Mouse (Mus musculus) embryonic stem cell, embryonic (primary cell): ENCODE data around the gene Zfp651.

ENCODE experiments used
- CTCF ChIA-PET, 4 experiments: fragments of 300-600 bp in 2 of 4; fragments of 350-600 bp in 2 of 4; sonication (Branson Sonifier 250); formaldehyde crosslinking; loops; one replicate each; lab custom pipeline; 2022; ENCODE audit warnings: inconsistent platforms in 2 of 4; lab: Charles Lee
- POLR2A ChIA-PET, 4 experiments: fragments of 300-600 bp in 2 of 4; fragments of 350-600 bp in 2 of 4; sonication (Branson Sonifier 250); formaldehyde crosslinking; loops; one replicate each; lab custom pipeline; 2022; ENCODE audit warnings: antibody characterized with exemption in 4 of 4, inconsistent platforms in 1 of 4; lab: Charles Lee

Zfp651 gene

GRCm38 (mm10) chr9:121791206-121791605, 32.1 kb downstream of the Zfp651 start:
- POLR2A ChIA-PET: interaction anchor here in 1 of 4 experiments (0.6 to 0.7 kb wide), 2 partner anchors 25 to 103 kb away, joined by 3 to 4 read pairs; no protein-coding TSS in a partner anchor
- CTCF ChIA-PET: interaction anchor here in 1 of 4 experiments (0.5 kb wide), 1 partner anchor 18 kb away, joined by 3 read pairs; no protein-coding TSS in a partner anchor

GRCm38 (mm10) chr9:121791757-121792521, 32.8 kb downstream of the Zfp651 start, which contains the start of gene Hhatl:
Gene Hhatl, minus strand, starts transcription at chr9:121792507.
- CTCF ChIA-PET: interaction anchor here in 1 of 4 experiments (0.7 kb wide), 1 partner anchor 16 kb away, joined by 3 read pairs; no protein-coding TSS in a partner anchor

GRCm38 (mm10) chr9:121794972-121795539, 35.9 kb downstream of the Zfp651 start:
- POLR2A ChIA-PET: interaction anchor here in 1 of 4 experiments (1.1 kb wide), 1 partner anchor 63 kb away, joined by 3 read pairs; the partner anchor contains the start of gene Higd1a
- CTCF ChIA-PET: interaction anchor here in 1 of 4 experiments (0.6 kb wide), 1 partner anchor 1713 kb away, joined by 4 read pairs; no protein-coding TSS in a partner anchor

More at GRCm38 (mm10) chr9:121791757-121792521, 32.8 kb downstream of the Zfp651 start, which contains the start of gene Hhatl:
- POLR2A ChIA-PET: interaction anchor here in 1 of 4 experiments (0.6 kb wide), 1 partner anchor 24 kb away, joined by 3 read pairs; no protein-coding TSS in a partner anchor

GRCm38 (mm10) chr9:121797722-121798121, 38.6 kb downstream of the Zfp651 start:
- CTCF ChIA-PET: interaction anchor here in 3 of 4 experiments (0.6 to 1.2 kb wide), 4 partner anchors 9 to 321 kb away, joined by 3 to 12 read pairs (median 4); partner anchors contain the start of genes Lyzl4 (in 1 of the 3) and Vipr1 (in 1 of the 3)
- POLR2A ChIA-PET: interaction anchor here in 1 of 4 experiments (0.8 kb wide), 1 partner anchor 16 kb away, joined by 3 read pairs; no protein-coding TSS in a partner anchor

- ChIA-PET POLR2A (no interaction called here), CTCF (no interaction called here)
These were observed 39.9 kb downstream of the Zfp651 start for GRCm38 (mm10) chr9:121798887-121799520.

GRCm38 (mm10) chr9:121802747-121803146, 43.6 kb downstream of the Zfp651 start:
- POLR2A ChIA-PET: interaction anchor here in 1 of 4 experiments (0.6 kb wide), 1 partner anchor 822 kb away, joined by 3 read pairs; no protein-coding TSS in a partner anchor
- CTCF ChIA-PET: interaction anchor here in 1 of 4 experiments (1.1 kb wide), 1 partner anchor 212 kb away, joined by 3 read pairs; no protein-coding TSS in a partner anchor

GRCm38 (mm10) chr9:121807546-121807945, 48.4 kb downstream of the Zfp651 start:
- CTCF ChIA-PET: interaction anchor here in 3 of 4 experiments (0.6 to 2.0 kb wide), 5 partner anchors 15 to 361 kb away, joined by 3 to 7 read pairs (median 3); partner anchors contain the start of gene Hhatl (in 1 of the 3)
- POLR2A ChIA-PET: interaction anchor here in 2 of 4 experiments (0.5 to 0.6 kb wide), 2 partner anchors 1151 to 1805 kb away, joined by 3 to 9 read pairs; no protein-coding TSS in a partner anchor

- POLR2A ChIA-PET: interaction anchor here in 2 of 4 experiments (0.5 to 0.6 kb wide), 2 partner anchors 1151 to 1806 kb away, joined by 3 to 9 read pairs; no protein-coding TSS in a partner anchor
These were observed 48.8 kb downstream of the Zfp651 start for GRCm38 (mm10) chr9:121807947-121808346.

GRCm38 (mm10) chr9:121808511-121808910, 49.4 kb downstream of the Zfp651 start:
- POLR2A ChIA-PET: no interaction called here
- CTCF ChIA-PET: interaction anchor here in 1 of 4 experiments (2.0 kb wide), 1 partner anchor 331 kb away, joined by 7 read pairs; no protein-coding TSS in a partner anchor

More at GRCm38 (mm10) chr9:121807947-121808346, 48.8 kb downstream of the Zfp651 start:
- CTCF ChIA-PET: interaction anchor here in 3 of 4 experiments (0.6 to 2.0 kb wide), 5 partner anchors 15 to 360 kb away, joined by 3 to 7 read pairs (median 3); partner anchors contain the start of gene Hhatl (in 1 of the 3)

GRCm38 (mm10) chr9:121810081-121810821, 51.1 kb downstream of the Zfp651 start:
- POLR2A ChIA-PET: interaction anchor here in 1 of 4 experiments (0.6 kb wide), 1 partner anchor 662 kb away, joined by 5 read pairs; no protein-coding TSS in a partner anchor
- CTCF ChIA-PET: interaction anchor here in 2 of 4 experiments (0.7 to 1.1 kb wide), 2 partner anchors 10 to 36 kb away, joined by 3 read pairs; no protein-coding TSS in a partner anchor

- POLR2A ChIA-PET: interaction anchor here in 1 of 4 experiments (0.5 kb wide), 1 partner anchor 117 kb away, joined by 3 read pairs; no protein-coding TSS in a partner anchor
- CTCF ChIA-PET: interaction anchor here in 1 of 4 experiments (2.0 kb wide), 1 partner anchor 16 kb away, joined by 5 read pairs; no protein-coding TSS in a partner anchor
These were observed 56.1 kb downstream of the Zfp651 start for GRCm38 (mm10) chr9:121815183-121815582.

- CTCF ChIA-PET: interaction anchor here in 2 of 4 experiments (0.6 to 0.8 kb wide), 2 partner anchors 12 to 28 kb away, joined by 3 to 4 read pairs; no protein-coding TSS in a partner anchor
- POLR2A ChIA-PET: interaction anchor here in 3 of 4 experiments (0.5 to 0.7 kb wide), 3 partner anchors 38 to 320 kb away, joined by 3 to 8 read pairs (median 3); no protein-coding TSS in a partner anchor
These were observed 60.1 kb downstream of the Zfp651 start for GRCm38 (mm10) chr9:121819073-121819770.

- CTCF ChIA-PET: interaction anchor here in 2 of 4 experiments (0.6 to 2.5 kb wide), 5 partner anchors 10 to 446 kb away, joined by 3 to 6 read pairs (median 3); no protein-coding TSS in a partner anchor
- POLR2A ChIA-PET: interaction anchor here in 1 of 4 experiments (0.7 kb wide), 1 partner anchor 38 kb away, joined by 3 read pairs; no protein-coding TSS in a partner anchor
These were observed 60.8 kb downstream of the Zfp651 start for GRCm38 (mm10) chr9:121819771-121820471.

GRCm38 (mm10) chr9:121820765-121821164, 61.6 kb downstream of the Zfp651 start:
- ChIA-PET CTCF (interaction anchor here in 2 of 4 experiments (0.6 to 2.5 kb wide), 4 partner anchors 9 to 447 kb away, joined by 3 to 6 read pairs (median 4); no protein-coding TSS in a partner anchor), POLR2A (no interaction called here)
